ENCODE assay signal across 13 mouse cellular contexts in genomic region chr2:58681394-58681793, GRCm38 (mm10).
A peak's percentile ranks its signal among the peaks of the same experiment; 100 is the strongest.
DNase-seq lines count a peak whose midpoint lies in the region; ATAC-seq and TF ChIP-seq lines count a peak whose summit lies in the region.
"Had no signal": no experiment of that assay in that cellular context is flagged by ENCODE, and none has a peak within 500 bp of the region (broad histone marks: within the 10 kb centered on the region; RNA-seq: fewer than 3 reads in every experiment).

No protein-coding gene starts in this region.

- H3K36me3 ChIP-seq in heart, embryonic 12.5 days, result no peaks in the 10 kb centered on the region
- no peaks in the 10 kb centered on the region for H3K36me3 ChIP-seq in intestine, embryonic 14.5 days (ENCODE audit: control insufficient read depth, insufficient read depth, low read length)
- H3K36me3 ChIP-seq in intestine, postnatal 0 days (ENCODE audit: control insufficient read depth, insufficient read depth), result no peaks in the 10 kb centered on the region
- no peaks in the 10 kb centered on the region for H3K36me3 ChIP-seq in testis, adult 2 months (ENCODE audit: control insufficient read depth, insufficient read depth, low read length)
- no peaks in the 10 kb centered on the region for H3K36me3 ChIP-seq in kidney, embryonic 14.5 days (ENCODE audit: control insufficient read depth, insufficient read depth, low read length)
- H3K36me3 ChIP-seq: heart, embryonic 13.5 days; limb, embryonic 10.5 days; neural tube, embryonic 12.5 days had no signal

- ATAC-seq in heart, embryonic 12.5 days (ENCODE audit: insufficient number of reproducible peaks, low FRiP score), result no peak
- no peak for ATAC-seq in intestine, embryonic 14.5 days (replicated peaks; ENCODE audit: low FRiP score, low TSS enrichment, low read depth)
- ATAC-seq in intestine, postnatal 0 days, result no peak
- ATAC-seq in monocyte, adult 5-6 weeks (replicated peaks; ENCODE audit: insufficient number of reproducible peaks, low FRiP score, low TSS enrichment, poor library complexity, severe bottlenecking), result no peak
- no peak for ATAC-seq in kidney, embryonic 14.5 days (ENCODE audit: low FRiP score, low TSS enrichment)

- H3K4me2 ChIP-seq in heart, embryonic 12.5 days, result no peak overlapping the region
- no peak overlapping the region for H3K4me2 ChIP-seq in intestine, embryonic 14.5 days (ENCODE audit: low read length)
- no peak overlapping the region for H3K4me2 ChIP-seq in intestine, postnatal 0 days (replicated peaks; ENCODE audit: low read depth)
- H3K4me2 ChIP-seq in kidney, embryonic 14.5 days (replicated peaks; ENCODE audit: low read depth, low read length), result no peak overlapping the region
- H3K4me2 ChIP-seq: heart, embryonic 13.5 days; neural tube, embryonic 12.5 days had no signal

- no peak for TF ChIP-seq POLR2A in testis, adult 2 months (IDR thresholded peaks at IDR 0.05; ENCODE audit: control insufficient read depth, low read depth, low read length)

- H3K27ac ChIP-seq in heart, embryonic 12.5 days (ENCODE audit: poor library complexity, severe bottlenecking), result no peak overlapping the region
- H3K27ac ChIP-seq in intestine, embryonic 14.5 days (ENCODE audit: low read depth), result no peak overlapping the region
- H3K27ac ChIP-seq in intestine, postnatal 0 days (ENCODE audit: low read depth, low read length), result no peak overlapping the region
- H3K27ac ChIP-seq in testis, adult 2 months (ENCODE audit: control insufficient read depth, insufficient read depth, low read depth, low read length), result no peak overlapping the region
- H3K27ac ChIP-seq in kidney, embryonic 14.5 days (ENCODE audit: low read depth, low read length), result no peak overlapping the region
- H3K27ac ChIP-seq: heart, embryonic 13.5 days; layer of hippocampus, adult 2 months; limb, embryonic 10.5 days; neural tube, embryonic 12.5 days had no signal

- H3K4me3 ChIP-seq in heart, embryonic 12.5 days, result no peak overlapping the region
- H3K4me3 ChIP-seq in intestine, embryonic 14.5 days (ENCODE audit: low read depth, low read length), result no peak overlapping the region
- H3K4me3 ChIP-seq in intestine, postnatal 0 days (ENCODE audit: low read depth, low read length), result no peak overlapping the region
- H3K4me3 ChIP-seq in testis, adult 2 months (ENCODE audit: control insufficient read depth, low read depth, low read length), result peak overlapping the region; percentile 55
- H3K4me3 ChIP-seq in kidney, embryonic 14.5 days (ENCODE audit: low read length), result no peak overlapping the region
- H3K4me3 ChIP-seq: heart, embryonic 13.5 days; layer of hippocampus, adult 2 months; limb, embryonic 10.5 days; neural tube, embryonic 12.5 days had no signal

- peak; percentile 81 for DNase-seq in heart, adult 11 months
- DNase-seq in intestine, embryonic 14.5 days (ENCODE audit: low spot score), result peak; percentile 45
- DNase-seq in testis, postnatal 10 days (ENCODE audit: low spot score), result no peak
- DNase-seq: cerebellum, adult 9-11 months had no signal

- TF ChIP-seq CTCF in intestine, postnatal 0 days (IDR thresholded peaks at IDR 0.05; ENCODE audit: low read depth), result no peak
- TF ChIP-seq CTCF in testis, adult 2 months (IDR thresholded peaks at IDR 0.05; ENCODE audit: control insufficient read depth, insufficient read depth, insufficient replicate concordance, low read depth, low read length), result no peak

- H3K9ac ChIP-seq in heart, embryonic 12.5 days, result no peak overlapping the region
- no peak overlapping the region for H3K9ac ChIP-seq in intestine, embryonic 14.5 days (ENCODE audit: low read length)
- no peak overlapping the region for H3K9ac ChIP-seq in intestine, postnatal 0 days (ENCODE audit: low read depth, low read length)
- no peak overlapping the region for H3K9ac ChIP-seq in kidney, embryonic 14.5 days (ENCODE audit: low read depth, low read length)
- H3K9ac ChIP-seq: heart, embryonic 13.5 days; neural tube, embryonic 12.5 days had no signal

- WGBS in heart, embryonic 12.5 days, result 61% methylated on average over 3 of the region's 3 CpGs
- WGBS in intestine, embryonic 14.5 days, result 73% methylated on average over 3 of the region's 3 CpGs
- 73% methylated on average over 3 of the region's 3 CpGs for WGBS in intestine, postnatal 0 days
- WGBS in kidney, embryonic 14.5 days, result 81% methylated on average over 3 of the region's 3 CpGs

- no peaks in the 10 kb centered on the region for H3K9me3 ChIP-seq in heart, embryonic 12.5 days (replicated peaks)
- no peaks in the 10 kb centered on the region for H3K9me3 ChIP-seq in intestine, embryonic 14.5 days (ENCODE audit: control insufficient read depth, low read length)
- H3K9me3 ChIP-seq in intestine, postnatal 0 days (ENCODE audit: control insufficient read depth), result no peaks in the 10 kb centered on the region
- no peaks in the 10 kb centered on the region for H3K9me3 ChIP-seq in kidney, embryonic 14.5 days (ENCODE audit: control insufficient read depth, low read length)
- H3K9me3 ChIP-seq: heart, embryonic 13.5 days; limb, embryonic 10.5 days; neural tube, embryonic 12.5 days had no signal

- no peaks in the 10 kb centered on the region for H3K27me3 ChIP-seq in heart, embryonic 12.5 days (replicated peaks)
- H3K27me3 ChIP-seq in intestine, embryonic 14.5 days (replicated peaks; ENCODE audit: control insufficient read depth, insufficient read depth, low read length), result no peaks in the 10 kb centered on the region
- H3K27me3 ChIP-seq in intestine, postnatal 0 days (replicated peaks; ENCODE audit: control insufficient read depth, insufficient read depth, low read length), result no peaks in the 10 kb centered on the region
- H3K27me3 ChIP-seq in testis, adult 2 months (ENCODE audit: control insufficient read depth, insufficient read depth, low read length), result no peaks in the 10 kb centered on the region
- no peaks in the 10 kb centered on the region for H3K27me3 ChIP-seq in kidney, embryonic 14.5 days (ENCODE audit: control insufficient read depth, insufficient read depth, low read length)
- H3K27me3 ChIP-seq: heart, embryonic 13.5 days; neural tube, embryonic 12.5 days had no signal

- no peaks in the 10 kb centered on the region for H3K4me1 ChIP-seq in heart, embryonic 12.5 days (replicated peaks)
- no peaks in the 10 kb centered on the region for H3K4me1 ChIP-seq in intestine, embryonic 14.5 days (replicated peaks; ENCODE audit: control insufficient read depth, insufficient read depth, low read length)
- no peaks in the 10 kb centered on the region for H3K4me1 ChIP-seq in intestine, postnatal 0 days (replicated peaks; ENCODE audit: control insufficient read depth, insufficient read depth, low read length)
- H3K4me1 ChIP-seq in testis, adult 2 months (ENCODE audit: control insufficient read depth, insufficient read depth, low read length), result no peaks in the 10 kb centered on the region; the same call in 1 of the 2 replicates
- H3K4me1 ChIP-seq in kidney, embryonic 14.5 days (ENCODE audit: control insufficient read depth, insufficient read depth, low read length), result no peaks in the 10 kb centered on the region
- H3K4me1 ChIP-seq: heart, embryonic 13.5 days; limb, embryonic 10.5 days; neural tube, embryonic 12.5 days had no signal
